Mouse (Mus musculus) liver, adult 2 months (tissue): ENCODE data around the gene Sdr42e1.

Source experiments
- CTCF ChIP-seq: fragments of 200-500 bp; IDR thresholded peaks from 2 replicates; pipeline ENCODE4 v1.5.1; 2011; ENCODE audit warnings: low read depth, low read length, control low read depth
- POLR2A ChIP-seq: fragments of 200-500 bp; IDR thresholded peaks from 2 replicates; pipeline ENCODE4 v1.6.1; 2011; ENCODE audit warnings: low read length, control low read depth; ENCODE audit not compliant: insufficient read depth; ENCODE audit errors: extremely low read depth

DNA sequence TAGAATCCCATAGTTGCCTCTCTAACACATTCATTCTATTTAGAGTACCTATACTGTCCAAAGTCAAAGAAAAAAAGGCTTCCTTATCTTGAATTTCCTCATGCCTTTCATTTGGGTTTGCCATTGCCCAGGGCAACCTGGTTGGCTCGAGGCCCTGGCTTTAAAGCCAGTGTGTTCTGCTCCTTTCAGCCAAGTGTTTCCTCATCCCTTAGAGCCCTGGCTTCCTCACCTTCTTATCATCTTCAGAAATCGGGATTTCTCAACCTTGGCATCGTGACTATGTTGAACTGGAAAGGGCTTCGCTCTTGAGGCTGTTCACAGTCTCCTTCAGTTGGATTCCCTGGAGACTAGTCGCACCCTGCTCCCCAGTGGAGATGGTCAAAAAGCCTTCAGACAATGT is 41.1 kb upstream of the Sdr42e1 start:
- TF ChIP-seq CTCF = no peak
- TF ChIP-seq POLR2A = no peak
